Mouse (Mus musculus): Measurements from ENCODE around the gene Elavl4.

The Elavl4 gene

DNA sequence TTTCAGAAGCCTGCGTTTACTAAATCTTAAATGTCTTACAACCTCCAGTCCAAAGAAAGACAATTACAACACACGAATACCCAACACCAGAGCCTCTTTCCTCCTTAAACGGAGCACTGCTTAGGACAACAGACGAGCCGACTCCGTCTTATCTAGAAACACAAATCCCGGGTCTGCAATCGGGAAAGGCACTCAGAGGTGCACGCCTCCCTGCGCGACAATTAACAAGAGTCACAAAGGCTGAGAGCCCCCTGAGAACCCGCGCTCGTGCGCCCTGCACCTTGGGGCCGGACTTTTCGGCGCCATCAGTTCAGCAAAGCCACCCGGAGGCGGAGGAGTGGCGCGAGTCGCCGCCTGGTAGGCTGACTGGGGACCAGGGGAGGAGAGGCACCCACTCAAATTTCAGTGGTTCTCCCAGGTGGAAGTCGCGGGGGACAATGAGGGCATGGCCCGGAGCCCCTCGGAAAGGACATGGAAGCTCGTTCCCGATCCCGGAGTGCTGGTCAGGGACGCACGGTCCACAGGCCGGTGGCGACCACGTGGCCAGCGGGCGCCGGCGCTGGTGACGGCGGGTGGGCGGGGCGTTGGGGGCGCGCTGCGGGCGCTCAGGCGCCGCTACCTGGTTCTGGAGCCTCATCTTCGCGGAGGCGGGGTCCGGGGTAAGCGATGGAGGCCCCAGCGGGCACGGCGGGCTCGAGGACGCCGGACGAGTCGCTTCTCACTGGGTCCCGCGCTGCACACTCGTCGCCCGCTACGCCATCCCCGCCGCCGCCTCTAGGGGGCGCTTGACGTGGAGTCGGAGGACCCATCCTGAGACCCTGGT is at the start of gene Elavl4:
TSS of gene Elavl4 (minus strand) at position 732 of the 823 bp plus-strand sequence.
- in situ Hi-C loops (cut with MboI; ENCODE audit: unreplicated experiment in 2 of 2), result no loop called here

DNA sequence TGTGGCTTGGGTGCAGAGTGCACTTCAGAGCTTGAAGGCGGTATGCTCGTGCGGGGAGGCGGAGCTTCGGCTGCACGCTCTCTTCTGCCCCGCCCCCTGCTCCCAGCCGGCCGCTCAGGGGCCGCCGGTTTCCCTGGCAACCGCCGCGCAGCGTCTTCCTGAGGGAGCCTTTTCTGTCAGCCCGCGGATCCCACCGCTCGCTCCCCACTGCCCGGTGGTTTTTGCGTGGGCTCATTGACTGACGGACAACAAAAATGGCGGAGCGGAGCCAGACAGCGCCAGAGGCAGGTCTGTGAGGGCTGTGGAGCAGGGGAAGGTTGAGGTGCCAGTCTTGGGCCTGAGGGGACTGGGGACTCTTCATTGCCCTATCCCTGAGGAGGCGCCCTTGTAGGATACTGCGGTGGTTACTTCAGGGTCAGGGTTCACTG is 45.9 kb upstream of the Elavl4 start, which contains the start of gene Agbl4:
TSS of gene Agbl4 (plus strand) at position 44 of the 428 bp plus-strand sequence.
- in situ Hi-C loops (cut with MboI; ENCODE audit: unreplicated experiment in 2 of 2), result no loop called here

DNA sequence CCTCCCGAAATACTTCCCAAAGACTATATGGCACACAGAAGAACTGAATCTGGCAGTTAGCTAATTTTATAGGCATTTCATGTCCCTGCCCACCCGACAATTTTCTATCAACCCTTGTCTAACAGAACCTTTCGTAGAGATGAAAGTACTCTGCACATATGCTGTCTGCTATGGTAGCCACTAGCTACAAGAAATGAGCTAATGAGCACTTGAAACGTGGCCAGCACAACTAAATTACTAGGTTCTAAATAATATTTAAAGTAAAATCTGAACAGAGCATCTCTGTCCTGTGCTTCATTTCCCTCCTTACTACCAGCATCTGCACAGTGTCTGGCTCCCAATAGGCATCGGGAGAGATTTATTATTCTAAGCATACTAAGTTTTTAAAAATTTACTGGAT is 44.5 kb upstream of the Elavl4 start:
- in situ Hi-C loops (cut with MboI; ENCODE audit: unreplicated experiment in 2 of 2), result no loop called here

DNA sequence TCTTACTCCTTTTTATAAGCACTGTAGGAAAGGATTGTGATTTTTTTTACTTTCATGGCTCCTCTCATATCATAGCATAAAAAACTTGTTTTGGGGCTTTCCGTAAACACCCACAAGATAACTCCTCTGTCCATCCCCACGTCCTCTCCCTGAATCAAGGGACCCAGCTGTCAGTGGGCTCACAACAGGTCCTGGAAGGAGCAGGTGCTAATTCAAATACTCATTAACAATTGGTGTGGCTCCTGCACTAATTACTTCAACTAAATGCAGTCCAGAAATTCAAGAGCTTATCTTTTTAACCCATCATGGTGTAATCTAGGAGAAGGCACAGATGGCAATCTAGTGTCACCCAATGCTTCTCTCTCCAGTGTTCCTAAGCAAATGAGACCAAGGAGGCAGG is 8.9 kb upstream of the Elavl4 start:
- in situ Hi-C loops (cut with MboI; ENCODE audit: unreplicated experiment in 2 of 2), result no loop called here

DNA sequence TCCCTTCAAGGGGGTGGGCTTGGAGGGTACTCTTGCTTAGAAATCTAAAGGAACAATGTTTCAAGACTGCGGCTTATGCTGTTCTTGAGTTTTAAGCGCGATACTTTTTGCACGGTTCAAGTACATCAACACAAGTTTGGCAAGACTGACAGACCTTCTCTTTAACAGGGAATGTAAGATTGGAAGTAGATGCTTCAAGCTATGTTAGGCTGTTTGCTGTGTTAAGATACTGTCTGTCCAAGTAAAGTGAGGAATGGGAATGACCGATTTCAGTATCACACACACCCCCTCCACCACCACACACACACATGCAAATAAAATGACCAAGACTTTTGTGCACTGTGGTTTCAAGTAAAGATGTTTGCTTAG is 276 bp upstream of the Elavl4 start:
- in situ Hi-C loops (cut with MboI; ENCODE audit: unreplicated experiment in 2 of 2), result no loop called here

DNA sequence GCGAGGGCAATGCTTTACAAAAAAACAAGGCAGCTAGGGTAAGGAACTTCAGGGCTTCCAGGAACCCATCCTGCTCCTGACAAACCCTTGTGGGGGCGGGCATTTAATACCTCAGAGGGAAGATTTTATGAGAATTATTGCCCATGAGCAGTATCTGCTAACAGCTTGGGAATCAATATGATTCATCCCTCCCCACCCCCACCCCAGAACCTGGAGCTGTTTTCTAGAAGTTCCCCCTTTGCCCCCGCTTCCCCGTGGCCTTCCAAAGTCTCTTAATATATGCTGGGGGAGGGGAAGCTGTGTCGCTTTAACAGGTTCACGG is 892 bp downstream of the Elavl4 start:
- in situ Hi-C loops (cut with MboI; ENCODE audit: unreplicated experiment in 2 of 2), result no loop called here

DNA sequence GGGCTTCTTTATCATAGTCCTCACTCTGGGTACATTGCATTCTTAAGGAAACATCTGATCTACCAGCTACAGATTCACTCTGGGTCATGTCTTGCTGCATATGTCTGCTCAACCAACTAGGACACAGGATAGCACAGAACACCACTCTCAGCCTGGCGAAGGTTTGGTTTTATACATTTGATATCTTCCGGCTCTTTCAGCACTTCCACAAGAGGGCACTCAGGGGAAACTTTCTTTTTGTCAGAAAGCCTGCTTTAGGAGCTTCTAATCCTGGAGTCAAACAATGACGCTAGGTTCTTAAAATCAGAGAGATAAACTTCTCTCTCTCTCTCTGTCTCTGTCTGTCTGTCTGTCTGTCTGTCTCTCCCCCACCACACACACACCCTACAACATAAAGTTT is 27.8 kb downstream of the Elavl4 start:
- in situ Hi-C loops (cut with MboI; ENCODE audit: unreplicated experiment in 2 of 2), result no loop called here

DNA sequence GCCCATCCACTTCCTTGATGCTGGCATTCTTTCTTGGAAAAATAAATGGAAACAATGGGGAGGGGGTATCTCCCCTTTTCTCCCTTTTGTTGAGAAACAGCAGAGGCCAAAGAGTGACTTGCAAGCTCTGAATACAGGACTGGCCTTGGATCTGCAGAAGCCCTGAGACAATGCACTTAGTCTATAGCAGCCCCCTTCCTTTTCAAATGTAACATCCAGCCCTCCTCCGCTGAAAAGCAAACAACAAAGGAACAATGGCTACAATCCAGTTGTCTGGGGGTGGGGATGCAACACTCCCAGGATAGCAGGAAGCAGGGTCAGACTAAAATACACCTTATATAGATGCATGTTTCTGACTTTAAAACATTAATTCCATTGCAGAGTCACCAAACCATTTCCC is 39.6 kb downstream of the Elavl4 start:
- in situ Hi-C loops (cut with MboI; ENCODE audit: unreplicated experiment in 2 of 2), result no loop called here

DNA sequence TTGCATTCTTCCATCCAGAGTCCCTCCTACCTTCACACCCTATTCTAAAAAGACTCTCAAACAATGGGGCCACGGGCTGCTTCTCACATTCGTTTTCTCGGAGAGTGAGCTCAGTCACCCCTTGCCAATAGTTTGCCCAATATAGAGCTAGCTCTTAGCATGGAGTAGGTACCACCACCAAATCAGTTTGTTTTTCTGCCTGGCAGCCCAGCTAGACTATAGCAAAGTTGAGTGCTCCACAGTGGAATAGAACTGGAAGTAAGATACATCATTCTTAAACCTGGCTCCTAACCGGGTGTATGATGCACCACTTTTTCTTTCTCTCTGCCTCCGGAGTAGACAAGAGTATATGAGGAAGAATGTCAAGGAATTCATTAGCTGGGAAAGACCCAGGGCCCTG is 44.7 kb downstream of the Elavl4 start:
- in situ Hi-C loops (cut with MboI; ENCODE audit: unreplicated experiment in 2 of 2), result no loop called here

DNA sequence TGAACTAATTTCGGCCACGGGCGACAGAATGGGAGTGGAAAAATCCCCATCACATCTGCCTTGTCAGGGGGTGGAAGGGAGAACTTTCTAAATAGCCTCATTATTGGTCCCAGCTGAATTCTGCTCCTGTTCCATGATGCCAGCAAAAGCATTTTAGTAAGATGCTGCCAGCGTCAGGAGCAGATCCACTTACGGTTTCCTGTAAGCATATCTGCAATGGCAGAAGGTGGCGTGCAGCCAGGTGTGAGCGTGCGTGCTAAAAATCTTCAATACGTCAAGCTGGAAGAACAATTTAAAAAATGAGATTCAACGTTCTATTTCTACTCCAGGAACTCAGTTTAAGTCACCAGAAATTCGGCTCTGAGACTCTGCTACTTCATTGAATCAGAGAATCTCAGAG is 45.1 kb downstream of the Elavl4 start:
- in situ Hi-C loops (cut with MboI; ENCODE audit: unreplicated experiment in 2 of 2), result no loop called here

DNA sequence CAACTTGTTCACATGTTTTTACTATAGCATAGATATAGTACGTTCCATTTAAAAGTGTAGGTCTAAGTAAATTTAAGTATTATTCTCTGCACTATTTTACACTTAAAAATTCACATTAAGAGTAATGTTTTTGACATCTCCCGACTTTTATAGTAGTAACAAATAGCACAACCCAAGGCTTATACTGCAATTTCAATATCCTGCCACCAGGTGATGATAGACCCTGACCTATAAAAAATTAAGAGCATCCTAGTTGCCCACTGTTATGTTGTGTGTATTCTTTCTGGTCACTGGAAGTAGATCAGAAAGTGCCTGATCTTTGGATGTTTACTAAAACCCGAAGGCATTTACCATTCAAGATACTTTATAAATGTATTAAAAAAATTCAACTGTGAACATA is 55.9 kb downstream of the Elavl4 start:
- in situ Hi-C loops (cut with MboI; ENCODE audit: unreplicated experiment in 2 of 2), result no loop called here

DNA sequence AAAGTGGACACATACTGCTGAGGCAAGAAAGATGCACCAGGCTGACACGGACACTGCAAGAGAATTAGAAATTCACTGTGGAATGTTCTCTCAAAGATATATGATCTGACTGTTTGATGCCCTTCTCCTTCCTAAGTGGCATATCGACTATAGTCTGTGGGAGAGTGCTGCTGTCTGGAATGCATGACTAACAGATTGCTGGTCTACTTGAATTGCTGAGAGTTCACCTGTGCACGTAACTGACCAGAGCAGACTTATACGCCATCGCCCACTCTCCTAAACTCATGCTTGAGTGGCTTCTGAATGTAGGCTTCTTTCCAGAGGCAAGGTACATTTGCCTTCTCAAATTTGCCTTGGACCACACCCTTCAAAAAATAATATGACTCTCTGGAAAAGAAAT is 58.5 kb downstream of the Elavl4 start:
- in situ Hi-C loops (cut with MboI; ENCODE audit: unreplicated experiment in 2 of 2), result no loop called here

DNA sequence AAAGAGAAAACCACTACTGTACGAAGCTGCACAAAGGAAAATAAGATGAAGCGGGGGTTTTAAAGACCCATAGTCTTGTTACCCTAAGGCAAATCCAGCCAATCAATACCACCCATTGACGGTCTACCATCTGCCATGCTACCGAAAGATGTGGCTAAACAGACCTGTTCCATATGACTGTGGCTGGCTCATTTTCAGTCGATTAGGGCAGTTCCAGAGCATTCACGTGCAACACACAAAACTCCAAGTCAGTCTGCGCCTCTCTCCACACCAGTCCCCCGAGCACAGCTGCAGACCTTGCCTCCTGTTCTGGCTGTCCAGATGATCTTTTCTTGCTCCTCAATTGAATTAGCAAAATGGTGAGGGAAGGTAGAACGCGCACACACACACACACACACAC is 59.2 kb downstream of the Elavl4 start:
- in situ Hi-C loops (cut with MboI; ENCODE audit: unreplicated experiment in 2 of 2), result no loop called here

DNA sequence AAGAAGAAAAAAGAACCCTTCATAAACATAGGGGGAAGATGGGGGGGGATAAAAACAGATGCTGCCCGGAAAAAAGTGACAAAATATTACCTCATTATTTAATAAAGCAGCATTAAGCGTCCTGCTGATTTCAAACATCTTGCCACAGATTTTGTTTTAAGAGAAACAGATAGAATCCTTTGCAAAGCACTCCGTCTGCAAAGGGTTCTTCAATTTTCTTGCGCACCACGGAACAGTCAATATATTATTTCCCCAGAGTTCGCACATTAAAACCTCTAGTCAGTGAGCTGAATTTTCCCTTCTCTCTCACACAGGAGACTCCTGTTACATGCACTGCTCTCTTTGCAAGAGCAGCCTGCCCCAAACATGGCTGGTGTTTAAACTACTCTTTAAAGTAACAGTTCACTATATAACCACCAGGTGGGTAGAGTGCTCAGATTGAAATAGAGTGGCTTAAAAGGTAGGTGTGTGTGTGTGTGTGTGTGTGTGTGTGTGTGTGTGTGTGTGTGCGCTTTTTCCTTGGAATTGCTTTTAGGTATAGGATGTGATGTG is 61.1 kb downstream of the Elavl4 start:
- in situ Hi-C loops (cut with MboI; ENCODE audit: unreplicated experiment in 2 of 2), result no loop called here

DNA sequence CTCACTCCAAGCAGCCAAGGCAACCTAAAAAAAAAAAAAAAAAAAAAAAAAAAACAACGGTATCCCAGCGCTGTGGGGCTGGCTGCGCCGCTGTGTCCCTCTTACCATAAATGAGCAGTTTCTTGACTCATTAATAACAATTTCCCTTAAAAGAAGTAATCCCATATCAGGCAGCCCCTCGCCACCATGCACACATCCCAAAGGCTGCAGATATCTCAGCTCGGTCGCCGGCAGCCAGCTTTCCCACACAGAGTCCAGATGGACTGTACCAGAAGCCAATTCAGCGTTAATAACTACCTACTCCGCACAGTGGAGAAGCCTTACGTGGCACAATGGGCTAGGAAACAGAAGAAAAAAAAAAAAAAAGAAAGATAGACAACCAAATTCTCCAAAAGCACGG is 61.7 kb downstream of the Elavl4 start:
- in situ Hi-C loops (cut with MboI; ENCODE audit: unreplicated experiment in 2 of 2), result no loop called here

DNA sequence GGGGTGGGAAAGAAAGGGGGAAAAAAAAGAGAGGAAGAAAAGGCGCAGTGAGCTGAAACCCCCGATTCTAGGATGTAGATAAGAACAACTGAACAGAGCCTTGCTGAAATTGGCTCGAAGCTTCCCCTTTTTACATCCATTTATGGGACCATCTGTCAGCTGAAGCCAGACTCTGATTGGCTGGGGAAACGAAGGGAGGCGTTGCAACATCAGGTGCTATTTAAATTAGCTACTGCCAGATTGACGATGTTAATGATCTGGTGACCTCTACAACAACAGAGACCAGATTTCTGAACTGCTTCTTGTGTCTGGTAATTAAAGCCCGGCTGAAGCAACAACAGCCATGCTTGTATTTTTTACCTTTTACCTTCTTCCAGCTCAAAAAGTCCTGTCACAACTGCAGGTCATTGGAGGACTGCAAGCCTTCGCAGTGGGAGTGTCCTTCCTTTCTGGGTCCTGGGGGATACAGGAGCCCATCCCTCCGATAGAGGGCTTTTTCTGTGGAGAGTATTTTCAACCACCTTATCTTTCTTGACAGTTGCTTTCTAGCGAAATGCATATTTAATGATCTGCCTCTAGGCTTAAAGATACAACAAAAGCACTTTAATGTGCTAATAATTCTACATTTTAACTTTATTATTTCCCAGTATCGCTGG is 64.2 kb downstream of the Elavl4 start:
- in situ Hi-C loops (cut with MboI; ENCODE audit: unreplicated experiment in 2 of 2), result no loop called here

DNA sequence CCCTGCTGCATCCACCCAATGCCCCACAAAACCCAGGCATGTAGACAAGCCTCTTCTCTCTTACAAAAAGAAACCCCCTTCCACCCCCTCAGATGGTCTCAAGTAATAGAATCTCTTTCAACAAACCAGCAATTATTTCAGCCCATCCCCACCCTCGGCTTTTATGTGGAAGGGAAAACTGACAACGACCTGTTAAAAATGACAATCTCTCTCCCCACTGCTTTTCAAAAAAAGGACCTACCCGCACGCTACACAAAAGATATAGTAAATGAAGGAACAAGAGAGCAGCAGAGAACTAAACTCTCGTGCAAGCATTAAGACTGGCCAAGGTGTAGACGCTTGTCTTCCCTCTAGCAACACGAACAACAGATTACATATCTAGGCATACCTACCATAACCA is 64.9 kb downstream of the Elavl4 start:
- in situ Hi-C loops (cut with MboI; ENCODE audit: unreplicated experiment in 2 of 2), result no loop called here

DNA sequence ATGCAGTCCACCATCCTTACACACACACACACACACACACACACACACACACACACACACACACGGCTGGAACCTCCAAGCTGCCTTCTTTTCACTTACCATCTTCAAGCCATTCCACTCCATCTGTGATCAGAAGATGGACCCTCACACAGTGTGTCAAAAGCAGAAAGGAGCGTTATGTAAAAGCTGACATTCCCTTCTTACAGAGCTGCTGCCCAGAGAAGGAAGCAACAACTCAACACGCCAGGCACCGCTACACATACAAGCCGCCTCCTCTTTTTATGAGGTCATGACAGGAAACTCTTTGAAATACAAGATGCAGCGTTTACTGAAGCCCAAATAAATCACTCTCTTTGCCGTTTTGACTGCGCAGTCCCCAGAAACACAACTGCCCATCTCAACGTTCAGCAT is 65.3 kb downstream of the Elavl4 start:
- in situ Hi-C loops (cut with MboI; ENCODE audit: unreplicated experiment in 2 of 2), result no loop called here

DNA sequence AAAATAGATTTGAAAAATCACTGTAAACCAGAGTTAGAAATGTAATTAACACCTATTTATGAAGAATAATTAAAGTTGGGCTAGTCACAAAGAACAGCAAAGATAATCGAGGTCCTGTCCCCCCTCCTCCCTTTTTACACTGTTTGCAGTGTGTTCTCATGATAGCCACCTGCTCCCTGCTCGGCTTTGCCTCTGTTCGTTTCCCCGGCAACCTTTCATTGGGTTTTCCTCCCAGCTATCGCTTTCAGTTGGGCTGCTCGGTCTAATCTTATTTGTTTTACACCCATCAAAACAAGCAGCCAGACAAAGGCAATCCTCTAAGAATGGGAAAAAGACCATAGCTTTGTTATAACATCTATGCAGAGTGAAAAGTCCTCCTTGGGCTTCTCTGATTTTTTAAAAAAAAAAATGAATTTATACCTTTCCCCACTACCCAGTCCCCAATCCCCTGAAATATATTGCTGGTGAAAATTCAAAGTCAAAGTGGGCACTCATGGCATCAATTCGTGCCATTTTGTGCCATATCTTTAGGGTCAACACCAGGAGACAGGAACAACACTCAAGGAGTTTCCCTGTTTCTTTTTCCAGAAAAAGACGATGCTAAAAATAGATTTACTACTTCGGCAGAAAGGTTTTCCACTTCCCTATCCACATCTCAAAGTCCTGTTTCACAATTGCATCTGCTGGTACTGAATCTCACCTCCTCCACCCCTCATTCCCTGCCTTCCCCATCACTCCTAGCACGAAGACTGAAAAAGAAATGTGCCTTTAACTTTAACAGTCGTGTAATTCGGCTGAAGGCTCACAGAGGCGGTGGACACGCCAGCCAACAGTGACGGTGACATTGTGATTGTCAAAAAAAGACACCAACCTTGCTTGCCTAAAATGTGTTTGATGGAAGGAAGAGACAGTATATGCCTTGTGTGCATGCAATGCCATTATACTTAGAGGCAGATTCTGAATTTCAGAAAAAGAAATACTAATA is 66.1 kb downstream of the Elavl4 start:
- in situ Hi-C loops (cut with MboI; ENCODE audit: unreplicated experiment in 2 of 2), result no loop called here

DNA sequence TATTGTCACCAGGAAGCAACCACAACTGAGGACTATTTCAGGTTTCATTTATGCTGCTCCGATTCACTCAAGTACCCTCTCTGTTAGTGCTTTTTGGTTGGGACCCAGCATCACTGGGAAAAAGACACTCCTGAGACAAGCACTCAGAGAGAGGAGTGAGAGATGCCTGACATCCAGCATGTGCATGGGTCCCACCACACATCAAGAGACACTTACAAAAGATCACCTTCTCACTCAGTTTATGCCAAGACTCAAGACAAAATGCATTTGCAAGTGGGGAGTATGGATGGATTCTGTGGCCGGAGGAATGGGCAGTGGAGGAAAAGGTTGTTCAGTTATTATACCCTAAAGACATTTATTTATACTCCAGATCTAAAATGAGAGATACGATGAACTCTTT is 67.3 kb downstream of the Elavl4 start:
- in situ Hi-C loops (cut with MboI; ENCODE audit: unreplicated experiment in 2 of 2), result no loop called here

DNA sequence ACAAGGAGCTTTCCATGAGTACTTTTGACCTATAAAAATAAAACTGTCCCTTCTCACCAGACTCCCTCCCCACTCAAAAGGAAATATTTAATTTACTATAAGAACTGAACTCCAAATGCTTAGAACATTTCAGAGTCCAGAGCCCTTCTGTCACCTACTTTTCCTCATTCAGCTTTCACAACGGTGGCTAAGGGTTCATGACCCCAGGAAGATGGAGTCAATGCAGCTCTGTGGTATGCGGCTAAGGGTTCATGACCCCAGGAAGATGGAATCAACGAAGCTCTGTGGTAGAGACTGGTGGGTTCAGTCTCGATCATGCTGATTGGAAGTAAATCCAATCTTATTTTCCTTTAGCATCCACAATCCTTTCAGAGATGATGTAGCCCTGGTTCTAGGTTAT is 81.7 kb downstream of the Elavl4 start:
- in situ Hi-C loops (cut with MboI; ENCODE audit: unreplicated experiment in 2 of 2), result no loop called here

Measured in v-Abl transformed pro-B cells (cell line).